Mouse (Mus musculus): ENCODE data around the gene Commd7.

DNA sequence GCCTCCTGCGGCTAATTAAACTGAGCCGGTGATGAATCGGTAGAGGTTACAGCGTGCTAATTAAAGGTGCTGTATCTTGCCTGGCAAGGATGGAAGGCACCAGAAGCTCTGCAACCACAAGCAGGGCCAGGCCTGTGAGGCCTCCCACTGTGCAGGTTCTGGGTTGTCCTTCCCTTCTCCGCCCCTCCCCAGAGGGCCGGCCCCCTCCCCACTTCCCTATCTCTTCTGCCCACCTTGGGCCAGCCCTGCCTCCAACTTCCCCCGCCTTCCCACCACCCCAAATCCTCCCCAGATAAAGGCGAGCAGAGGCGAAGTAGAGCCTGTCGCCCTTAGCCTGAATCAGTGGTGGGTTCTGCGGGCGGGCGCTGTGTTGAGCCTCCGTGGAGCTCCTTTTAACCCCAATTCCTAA, 48.9 kb downstream of the Commd7 start:
- no peak for TF ChIP-seq TAL1 (IDR thresholded peaks at IDR 0.05; ENCODE audit: low read length)
- TF ChIP-seq GATA1 (IDR thresholded peaks at IDR 0.05; ENCODE audit: low read length) = no peak
